Mouse (Mus musculus): ENCODE measurements around the gene Cdc42se2. TPM values are rescaled to one million over a fixed set of nuclear protein-coding genes. Genes with fewer than 3 reads are reported as not detected.

Gene Cdc42se2
- polyA plus RNA-seq, 1 experiment from 2014 or later: 135 TPM

GRCm38 (mm10) chr11:54805196-54805595 is 17.7 kb upstream of the Cdc42se2 start:
- H3K27ac ChIP-seq (replicated peaks; ENCODE audit: low read depth, low read length): no peak overlapping the region
- H3K9me3 ChIP-seq (ENCODE audit: control insufficient read depth, low read length): no peaks in the 10 kb centered on the region
- ATAC-seq (ENCODE audit: insufficient number of reproducible peaks, low FRiP score, low TSS enrichment, low read depth) (no peak), DNase-seq (ENCODE audit: low spot score) (no peak)
- no peaks in the 10 kb centered on the region for H3K27me3 ChIP-seq (ENCODE audit: control insufficient read depth, insufficient read depth, low read length)
- 94% methylated on average over 4 of the region's 4 CpGs for WGBS
- no peak overlapping the region for H3K9ac ChIP-seq (ENCODE audit: low read length)
- H3K4me2 ChIP-seq (ENCODE audit: low read depth, severe bottlenecking): no peak overlapping the region
- H3K4me1 ChIP-seq (ENCODE audit: control insufficient read depth, insufficient read depth, low read length): no peaks in the 10 kb centered on the region
- no peak overlapping the region for H3K4me3 ChIP-seq (ENCODE audit: low read depth, low read length)
- no peaks in the 10 kb centered on the region for H3K36me3 ChIP-seq (ENCODE audit: control insufficient read depth, insufficient read depth, low read length)

GRCm38 (mm10) chr11:54802621-54803020 is 15.1 kb upstream of the Cdc42se2 start:
- 37% methylated on average over 6 of the region's 6 CpGs for WGBS
- Histone ChIP-seq H3K4me1 (ENCODE audit: control insufficient read depth, insufficient read depth, low read length) (no peaks in the 10 kb centered on the region), H3K27ac (replicated peaks; ENCODE audit: low read depth, low read length) (no peak overlapping the region), H3K4me2 (ENCODE audit: low read depth, severe bottlenecking) (no peak overlapping the region), H3K9ac (ENCODE audit: low read length) (no peak overlapping the region), H3K9me3 (ENCODE audit: control insufficient read depth, low read length) (no peaks in the 10 kb centered on the region), H3K4me3 (ENCODE audit: low read depth, low read length) (no peak overlapping the region), H3K27me3 (ENCODE audit: control insufficient read depth, insufficient read depth, low read length) (no peaks in the 10 kb centered on the region), H3K36me3 (ENCODE audit: control insufficient read depth, insufficient read depth, low read length) (no peaks in the 10 kb centered on the region)
- DNase-seq (ENCODE audit: low spot score): no peak
- ATAC-seq (ENCODE audit: insufficient number of reproducible peaks, low FRiP score, low TSS enrichment, low read depth): no peak

DNA sequence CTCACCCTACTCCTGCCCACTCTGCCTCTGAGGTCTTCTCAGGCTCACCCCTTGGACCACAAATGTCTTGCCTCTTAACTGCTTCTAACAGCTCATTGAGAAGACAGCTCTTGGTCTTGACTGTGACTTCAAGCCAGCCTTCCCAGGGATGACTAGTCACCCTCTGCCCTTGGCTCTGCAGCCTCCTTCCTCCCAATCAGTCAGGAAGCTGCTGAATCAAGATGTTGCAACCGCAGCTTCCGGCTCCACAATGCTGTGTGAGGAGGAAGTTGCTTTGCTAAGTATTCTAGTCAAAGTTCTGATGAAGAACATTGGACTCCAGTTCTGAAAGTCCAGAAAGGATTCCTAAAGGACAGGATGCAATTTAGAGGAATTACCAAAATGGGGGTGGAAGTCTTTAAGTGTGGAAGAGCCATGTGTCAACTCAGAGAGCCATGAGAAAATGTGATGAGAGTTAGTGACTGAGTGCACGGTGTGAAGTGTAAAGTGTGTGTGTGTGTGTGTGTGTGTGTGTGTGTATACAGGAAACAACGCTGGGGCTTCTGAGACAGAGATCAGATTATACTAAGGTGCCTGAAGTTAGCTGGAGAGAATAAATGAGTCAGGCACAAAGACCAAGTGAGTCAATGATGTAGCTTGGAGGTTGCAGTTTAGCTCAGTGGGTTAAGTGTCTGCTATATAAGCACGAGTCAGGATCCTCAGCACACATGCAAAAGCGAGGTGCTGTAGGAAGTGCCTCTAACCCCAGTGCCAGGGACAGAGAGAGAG is 14.5 kb upstream of the Cdc42se2 start:
- ATAC-seq (ENCODE audit: insufficient number of reproducible peaks, low FRiP score, low TSS enrichment, low read depth) (no peak), DNase-seq (ENCODE audit: low spot score) (no peak)
- no peak overlapping the region for H3K27ac ChIP-seq (replicated peaks; ENCODE audit: low read depth, low read length)
- no peaks in the 10 kb centered on the region for H3K36me3 ChIP-seq (ENCODE audit: control insufficient read depth, insufficient read depth, low read length)
- no peaks in the 10 kb centered on the region for H3K9me3 ChIP-seq (ENCODE audit: control insufficient read depth, low read length)
- H3K4me1 ChIP-seq (ENCODE audit: control insufficient read depth, insufficient read depth, low read length): no peaks in the 10 kb centered on the region
- no peak overlapping the region for H3K4me3 ChIP-seq (ENCODE audit: low read depth, low read length)
- H3K4me2 ChIP-seq (ENCODE audit: low read depth, severe bottlenecking): no peak overlapping the region
- H3K9ac ChIP-seq (ENCODE audit: low read length): no peak overlapping the region
- WGBS: 81% methylated on average over 6 of the region's 6 CpGs
- no peaks in the 10 kb centered on the region for H3K27me3 ChIP-seq (ENCODE audit: control insufficient read depth, insufficient read depth, low read length)

DNA sequence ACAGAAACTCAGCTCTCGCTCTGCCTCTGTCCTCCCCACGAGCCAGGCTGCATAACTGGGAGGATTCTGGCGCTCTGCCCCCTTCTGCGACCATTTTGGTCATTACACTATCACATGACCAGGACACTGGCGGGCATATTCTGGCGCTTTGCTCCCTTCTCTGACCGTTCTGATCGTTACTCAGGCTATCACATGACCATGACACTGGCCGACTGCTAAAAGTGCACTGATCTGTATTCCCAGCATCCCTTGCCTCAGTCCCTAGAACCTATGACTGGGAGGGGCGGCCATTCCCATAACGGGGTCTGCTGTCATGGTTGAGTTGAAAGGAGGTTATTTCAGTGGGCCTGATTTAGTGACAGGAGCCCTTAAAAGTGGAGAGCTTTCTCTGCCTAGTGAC is 9.1 kb upstream of the Cdc42se2 start:
- Histone ChIP-seq H3K4me1 (ENCODE audit: control insufficient read depth, insufficient read depth, low read length) (no peaks in the 10 kb centered on the region), H3K4me3 (ENCODE audit: low read depth, low read length) (no peak overlapping the region), H3K27ac (replicated peaks; ENCODE audit: low read depth, low read length) (no peak overlapping the region), H3K27me3 (ENCODE audit: control insufficient read depth, insufficient read depth, low read length) (no peaks in the 10 kb centered on the region), H3K36me3 (ENCODE audit: control insufficient read depth, insufficient read depth, low read length) (no peaks in the 10 kb centered on the region), H3K9me3 (ENCODE audit: control insufficient read depth, low read length) (no peaks in the 10 kb centered on the region), H3K4me2 (ENCODE audit: low read depth, severe bottlenecking) (no peak overlapping the region), H3K9ac (ENCODE audit: low read length) (no peak overlapping the region)
- no peak for DNase-seq (ENCODE audit: low spot score)
- WGBS: 85% methylated on average over 11 of the region's 11 CpGs
- ATAC-seq (ENCODE audit: insufficient number of reproducible peaks, low FRiP score, low TSS enrichment, low read depth): no peak

DNA sequence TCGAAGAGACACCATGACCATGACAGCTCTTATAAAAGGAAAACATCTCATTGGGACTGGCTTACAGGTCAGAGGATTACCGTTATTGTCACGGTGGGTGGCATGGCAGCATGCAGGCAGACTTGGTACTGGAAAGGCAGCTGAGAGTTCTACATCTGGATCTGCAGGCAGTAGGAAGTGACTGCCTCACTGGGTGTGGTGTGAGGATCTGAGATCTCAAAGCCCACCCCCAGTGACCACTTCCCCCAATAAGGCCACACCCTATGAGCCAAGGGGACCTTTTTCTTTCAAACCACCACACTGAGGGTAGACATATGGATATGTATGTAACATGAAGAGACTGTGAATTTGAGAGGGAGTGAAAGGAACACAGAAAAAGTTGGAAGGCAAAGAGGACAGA is 7.2 kb upstream of the Cdc42se2 start:
- H3K9ac ChIP-seq (ENCODE audit: low read length): no peak overlapping the region
- WGBS: 81% methylated on average over 3 of the region's 3 CpGs
- H3K4me3 ChIP-seq (ENCODE audit: low read depth, low read length): no peak overlapping the region
- no peaks in the 10 kb centered on the region for H3K9me3 ChIP-seq (ENCODE audit: control insufficient read depth, low read length)
- H3K4me2 ChIP-seq (ENCODE audit: low read depth, severe bottlenecking): no peak overlapping the region
- DNase-seq (ENCODE audit: low spot score) (no peak), ATAC-seq (ENCODE audit: insufficient number of reproducible peaks, low FRiP score, low TSS enrichment, low read depth) (no peak)
- H3K36me3 ChIP-seq (ENCODE audit: control insufficient read depth, insufficient read depth, low read length): no peaks in the 10 kb centered on the region
- no peaks in the 10 kb centered on the region for H3K4me1 ChIP-seq (ENCODE audit: control insufficient read depth, insufficient read depth, low read length)
- no peak overlapping the region for H3K27ac ChIP-seq (replicated peaks; ENCODE audit: low read depth, low read length)
- no peaks in the 10 kb centered on the region for H3K27me3 ChIP-seq (ENCODE audit: control insufficient read depth, insufficient read depth, low read length)

DNA sequence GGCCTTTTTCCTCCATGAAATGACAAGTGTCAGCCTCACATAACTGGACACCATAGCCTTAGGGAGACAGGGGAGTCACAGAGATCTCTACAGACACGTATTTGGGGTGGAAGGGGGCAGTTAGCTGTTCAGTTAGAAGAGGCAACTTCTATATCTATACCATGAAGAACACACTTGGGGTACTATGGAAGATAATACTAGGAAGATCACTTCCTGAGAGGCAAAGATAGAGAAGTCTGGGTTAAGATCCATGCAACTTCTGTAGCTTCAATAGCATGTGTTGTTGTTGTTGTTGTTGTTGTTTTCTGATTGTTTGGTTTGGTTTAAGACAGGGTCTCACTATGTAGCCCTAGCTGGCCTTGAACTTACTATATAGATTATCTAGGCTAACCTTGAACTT is 5.7 kb upstream of the Cdc42se2 start:
- Histone ChIP-seq H3K9ac (ENCODE audit: low read length) (no peak overlapping the region), H3K4me2 (ENCODE audit: low read depth, severe bottlenecking) (no peak overlapping the region), H3K9me3 (ENCODE audit: control insufficient read depth, low read length) (no peaks in the 10 kb centered on the region), H3K4me1 (ENCODE audit: control insufficient read depth, insufficient read depth, low read length) (no peaks in the 10 kb centered on the region), H3K27ac (replicated peaks; ENCODE audit: low read depth, low read length) (no peak overlapping the region), H3K27me3 (ENCODE audit: control insufficient read depth, insufficient read depth, low read length) (no peaks in the 10 kb centered on the region), H3K36me3 (ENCODE audit: control insufficient read depth, insufficient read depth, low read length) (no peaks in the 10 kb centered on the region), H3K4me3 (ENCODE audit: low read depth, low read length) (no peak overlapping the region)
- DNase-seq (ENCODE audit: low spot score) (no peak), ATAC-seq (ENCODE audit: insufficient number of reproducible peaks, low FRiP score, low TSS enrichment, low read depth) (no peak)
- 56% methylated on average over 1 of the region's 1 CpGs for WGBS

DNA sequence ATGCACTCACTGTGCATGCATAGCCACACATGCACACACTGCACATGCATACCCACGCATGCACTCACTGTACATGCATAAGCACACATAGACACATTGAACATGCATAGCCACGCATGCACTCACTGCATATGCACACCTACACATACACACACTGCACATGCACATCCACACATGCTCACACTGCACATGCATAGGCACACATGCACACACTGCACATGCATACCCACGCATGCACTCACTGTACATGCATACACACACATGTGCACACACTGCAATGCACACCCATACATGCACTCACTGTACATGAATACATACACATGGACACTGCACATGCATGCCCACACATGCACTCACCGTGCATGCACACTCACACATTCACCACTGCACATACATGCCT is 4.0 kb upstream of the Cdc42se2 start:
- no peak overlapping the region for H3K9ac ChIP-seq (ENCODE audit: low read length)

GRCm38 (mm10) chr11:54786858-54787487 is 502 bp downstream of the Cdc42se2 start:
- peak; percentile 76 for DNase-seq (ENCODE audit: low spot score)
- peak overlapping the region; percentile 89 for H3K9ac ChIP-seq (ENCODE audit: low read length)
- H3K36me3 ChIP-seq (ENCODE audit: control insufficient read depth, insufficient read depth, low read length): no peaks in the 10 kb centered on the region
- WGBS: under 1% methylated on average over 51 of the region's 54 CpGs
- H3K4me1 ChIP-seq (ENCODE audit: control insufficient read depth, insufficient read depth, low read length): peaks cover 6% of the 10 kb centered on the region; the same call in 1 of the 2 replicates
- H3K27me3 ChIP-seq (ENCODE audit: control insufficient read depth, insufficient read depth, low read length): no peaks in the 10 kb centered on the region
- H3K27ac ChIP-seq (replicated peaks; ENCODE audit: low read depth, low read length): peak overlapping the region; percentile 93
- peak overlapping the region; percentile 96 for H3K4me3 ChIP-seq (ENCODE audit: low read depth, low read length)
- H3K9me3 ChIP-seq (ENCODE audit: control insufficient read depth, low read length): no peaks in the 10 kb centered on the region
- peak overlapping the region; percentile 73 for H3K4me2 ChIP-seq (ENCODE audit: low read depth, severe bottlenecking)
- peak; percentile 82; the same call in 1 of the 2 replicates for ATAC-seq (ENCODE audit: insufficient number of reproducible peaks, low FRiP score, low TSS enrichment, low read depth)

More for the DNA sequence above, 4.0 kb upstream of the Cdc42se2 start:
- no peak overlapping the region for H3K27ac ChIP-seq (replicated peaks; ENCODE audit: low read depth, low read length)
- H3K9me3 ChIP-seq (ENCODE audit: control insufficient read depth, low read length): no peaks in the 10 kb centered on the region
- ATAC-seq (ENCODE audit: insufficient number of reproducible peaks, low FRiP score, low TSS enrichment, low read depth): no peak
- no peak overlapping the region for H3K4me2 ChIP-seq (ENCODE audit: low read depth, severe bottlenecking)
- 96% methylated on average over 4 of the region's 4 CpGs for WGBS
- DNase-seq (ENCODE audit: low spot score): no peak
- no peak overlapping the region for H3K4me3 ChIP-seq (ENCODE audit: low read depth, low read length)
- no peaks in the 10 kb centered on the region for H3K4me1 ChIP-seq (ENCODE audit: control insufficient read depth, insufficient read depth, low read length)
- no peaks in the 10 kb centered on the region for H3K27me3 ChIP-seq (ENCODE audit: control insufficient read depth, insufficient read depth, low read length)
- H3K36me3 ChIP-seq (ENCODE audit: control insufficient read depth, insufficient read depth, low read length): no peaks in the 10 kb centered on the region

Measured in limb, embryonic 11.5 days (tissue).